Mouse (Mus musculus) testis, postnatal 14 days (tissue): ENCODE results near the gene Asah2.
A peak's percentile ranks its signal among the peaks of the same experiment; 100 is the strongest.
"Not testable (repeated sequence)": the region's sequence is repeated elsewhere in the genome, so short reads cannot be mapped to it uniquely, and the experiment has no call there.

Experiments
- DNase-seq: peaks from one replicate; pipeline ENCODE4 v3.0.0; 2021; ENCODE audit warnings: low spot score

The Asah2 gene

GRCm38 (mm10) chr19:32107771-32108306 is at the start of gene Asah2:
TSS of gene Asah2 (minus strand) at chr19:32108211.
- peak; percentile 74 for DNase-seq

DNA sequence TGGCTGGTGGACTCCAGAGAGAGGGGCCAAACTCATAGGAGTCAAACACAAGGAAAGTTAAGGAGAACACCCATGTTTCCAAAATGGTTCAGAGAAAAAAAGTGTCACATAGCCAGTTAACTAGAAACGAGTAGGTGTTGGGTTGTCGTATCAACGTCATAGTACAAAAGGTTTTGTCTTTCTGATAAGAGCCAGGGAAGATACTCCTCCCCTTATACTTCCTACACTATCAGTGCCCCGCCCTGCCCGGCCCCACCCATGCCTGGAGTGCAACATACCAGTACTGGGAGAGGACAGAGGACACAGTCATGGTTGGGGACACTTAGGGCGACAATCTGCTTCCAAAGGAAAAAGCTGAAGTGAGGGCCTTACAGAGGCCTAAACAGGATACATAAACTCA is 49.0 kb upstream of the Asah2 start:
- no peak for DNase-seq

DNA sequence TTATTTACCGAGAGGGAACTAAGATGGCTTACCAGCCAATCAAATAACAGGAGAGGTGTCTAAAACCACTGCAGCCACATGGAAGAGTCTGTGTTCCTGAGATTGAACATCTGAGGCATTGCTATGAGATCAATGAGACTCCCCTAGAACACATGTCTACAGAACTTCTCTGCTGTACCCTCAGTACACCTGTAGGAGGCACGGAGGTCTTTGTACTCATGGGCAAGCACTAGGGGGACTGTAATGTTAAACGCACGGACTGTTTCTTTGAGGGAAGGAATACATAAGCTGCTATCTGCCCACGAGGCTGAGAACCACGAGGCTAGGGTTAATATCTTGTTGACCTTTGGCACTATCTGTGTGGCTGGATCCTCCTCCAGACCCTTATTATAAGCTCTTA is 44.5 kb upstream of the Asah2 start:
- DNase-seq, result no peak

DNA sequence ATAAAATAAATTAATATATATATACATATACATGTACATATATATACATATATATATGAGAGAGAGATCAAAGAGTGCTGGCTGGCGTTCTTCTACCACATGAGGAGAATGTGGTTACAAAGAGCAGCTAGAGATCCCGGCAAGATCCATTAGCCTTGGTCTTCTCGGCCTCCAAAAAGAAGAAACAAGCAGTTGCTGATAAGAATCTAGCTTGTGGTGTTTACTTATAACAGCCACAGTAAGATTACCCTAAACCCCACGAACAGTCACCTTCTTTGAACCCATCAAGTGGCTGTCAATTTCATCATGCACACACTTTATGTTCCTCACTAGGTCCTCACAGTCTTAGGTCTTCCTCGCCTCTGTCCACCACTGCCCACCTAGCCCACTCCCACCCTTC is 40.7 kb upstream of the Asah2 start:
- DNase-seq, result no peak

GRCm38 (mm10) chr19:32142383-32142782 is 34.4 kb upstream of the Asah2 start:
- DNase-seq, result no peak

DNA sequence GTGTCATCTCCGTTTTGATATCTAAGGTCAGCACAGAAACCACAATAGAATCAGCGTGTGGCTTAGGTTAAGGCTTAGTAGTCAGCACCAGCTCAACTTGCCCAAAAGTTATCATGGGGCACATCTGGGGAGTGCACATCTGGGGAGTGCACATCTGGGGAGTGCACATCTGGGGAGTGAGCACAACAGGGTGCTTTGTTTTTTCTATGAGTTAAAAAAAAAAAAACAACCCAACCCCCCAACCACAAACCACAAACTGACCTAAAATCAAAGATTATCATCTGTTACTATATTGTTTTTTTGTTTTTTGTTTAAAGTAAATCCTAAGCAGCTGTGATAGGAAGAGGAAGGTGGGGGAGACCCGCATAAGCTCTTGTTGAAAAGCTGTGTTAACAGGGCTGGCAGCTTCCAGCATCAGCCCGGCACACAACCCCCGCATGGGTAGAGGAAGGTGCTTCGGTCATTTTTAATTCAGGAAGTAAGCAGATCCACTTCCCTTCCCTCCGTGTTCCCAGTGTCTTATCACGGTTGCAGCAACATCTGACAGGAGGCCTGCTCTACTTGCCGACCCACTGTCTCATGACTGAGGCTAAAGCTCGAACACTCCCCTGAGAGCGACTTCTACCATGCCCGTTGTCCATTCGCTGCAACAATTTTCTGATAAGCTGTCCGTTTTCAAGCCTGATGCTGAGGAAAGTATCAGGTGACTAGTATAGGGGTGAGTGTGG is 30.5 kb upstream of the Asah2 start:
- no peak for DNase-seq

DNA sequence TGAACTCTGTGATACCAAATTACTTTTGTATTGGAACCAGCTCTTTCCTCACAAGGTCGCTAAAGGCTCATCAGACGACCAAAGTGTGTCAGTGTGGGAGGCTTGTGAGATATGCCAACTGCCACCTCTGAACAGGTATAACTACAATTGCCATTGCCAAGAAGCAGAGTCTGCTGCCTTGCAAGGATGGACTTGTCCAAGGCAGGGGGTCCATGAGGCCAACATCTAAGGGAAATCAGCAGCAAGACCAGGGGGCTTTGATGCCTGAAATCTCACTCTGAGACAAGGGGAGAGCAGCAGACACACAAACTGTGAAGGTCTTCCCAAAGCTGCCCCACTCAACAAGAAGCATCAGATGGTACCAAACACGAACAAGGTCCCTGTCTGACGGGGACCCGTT is 29.9 kb upstream of the Asah2 start:
- DNase-seq, result no peak

- no peak for DNase-seq
These were observed 29.0 kb upstream of the Asah2 start for GRCm38 (mm10) chr19:32136888-32137625.

- not testable (repeated sequence) for DNase-seq
These were observed 23.9 kb upstream of the Asah2 start for GRCm38 (mm10) chr19:32131707-32132488.

DNA sequence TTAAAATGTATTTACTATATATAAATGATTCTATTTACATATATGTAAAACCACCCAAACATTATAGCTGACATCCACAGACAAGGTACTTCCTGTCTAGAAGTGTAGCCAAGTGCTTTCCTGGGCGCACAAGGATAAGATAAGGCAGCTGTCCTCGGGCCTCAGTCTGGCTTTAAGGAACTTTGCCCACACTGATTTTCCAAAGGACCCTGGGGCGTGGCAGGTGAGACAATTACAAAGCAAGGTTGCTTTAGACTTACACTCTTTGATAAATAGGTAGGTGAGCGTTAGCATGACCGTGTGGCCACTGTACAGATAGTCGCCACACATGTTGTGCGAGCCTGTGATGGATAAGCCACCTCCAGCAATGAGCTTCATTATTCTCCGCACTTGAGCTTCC is 21.3 kb upstream of the Asah2 start:
- DNase-seq, result no peak

GRCm38 (mm10) chr19:32127180-32127850 is 19.3 kb upstream of the Asah2 start:
- no peak for DNase-seq

DNA sequence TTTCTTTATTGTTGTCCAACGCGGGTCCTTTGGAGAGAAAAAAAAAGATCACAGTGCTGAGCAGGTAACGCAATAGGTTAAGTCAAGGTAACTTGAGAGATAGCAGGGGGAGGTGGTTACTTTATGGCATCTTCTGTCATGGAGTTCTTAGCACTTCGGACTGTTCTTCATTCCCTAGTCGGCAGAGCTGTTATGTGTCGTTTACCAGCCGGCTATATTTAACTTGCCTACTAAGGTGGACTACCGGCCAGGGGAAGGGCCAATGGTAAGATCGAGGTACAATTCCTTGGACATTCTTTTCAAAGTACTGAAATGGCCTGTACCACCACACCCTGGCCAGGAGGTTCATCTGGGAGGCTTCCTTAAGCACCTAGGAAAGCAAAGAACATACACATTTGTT is 16.1 kb upstream of the Asah2 start:
- no peak for DNase-seq

- DNase-seq, result no peak
These were observed 15.2 kb upstream of the Asah2 start for GRCm38 (mm10) chr19:32123196-32123595.

- DNase-seq, result no peak
These were observed 12.8 kb upstream of the Asah2 start for GRCm38 (mm10) chr19:32120798-32121197.

DNA sequence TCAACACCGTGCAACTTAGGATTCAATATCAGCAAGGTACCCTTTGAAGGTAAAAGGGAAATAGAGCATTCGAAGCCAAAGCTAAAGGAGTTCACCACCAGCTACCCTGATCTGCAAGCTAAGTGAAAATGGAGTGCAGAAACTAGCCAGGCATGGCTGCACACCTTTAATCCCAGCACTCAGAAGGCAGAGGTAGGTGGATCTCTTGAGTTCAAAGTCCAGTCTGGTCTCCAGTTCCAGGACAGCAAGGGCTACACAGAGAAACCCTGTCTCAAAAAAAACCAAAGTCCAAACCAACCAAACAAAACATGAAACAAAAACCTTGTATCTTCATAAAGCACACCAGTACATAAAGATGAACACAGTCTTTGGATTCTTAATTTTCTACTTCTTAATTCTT is 11.7 kb upstream of the Asah2 start:
- no peak for DNase-seq

DNA sequence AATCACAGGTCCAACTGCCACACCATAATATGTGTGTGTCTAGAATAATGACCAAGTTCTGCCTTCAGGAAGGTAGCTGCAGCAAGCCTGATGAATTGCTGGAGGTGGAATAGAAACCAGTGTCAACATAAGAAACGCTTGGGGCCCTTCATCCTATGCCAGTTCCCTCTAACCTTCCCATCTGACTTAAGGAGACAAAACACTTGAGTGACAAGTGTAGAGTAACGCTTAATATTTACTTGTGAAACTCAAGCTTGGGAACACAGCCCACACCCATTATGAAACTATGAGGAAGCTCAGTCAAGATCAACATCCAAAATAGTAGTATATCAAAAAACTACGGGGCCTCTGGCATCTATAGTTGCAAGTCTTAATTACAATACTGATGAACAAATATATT is 10.5 kb upstream of the Asah2 start:
- DNase-seq, result no peak

DNA sequence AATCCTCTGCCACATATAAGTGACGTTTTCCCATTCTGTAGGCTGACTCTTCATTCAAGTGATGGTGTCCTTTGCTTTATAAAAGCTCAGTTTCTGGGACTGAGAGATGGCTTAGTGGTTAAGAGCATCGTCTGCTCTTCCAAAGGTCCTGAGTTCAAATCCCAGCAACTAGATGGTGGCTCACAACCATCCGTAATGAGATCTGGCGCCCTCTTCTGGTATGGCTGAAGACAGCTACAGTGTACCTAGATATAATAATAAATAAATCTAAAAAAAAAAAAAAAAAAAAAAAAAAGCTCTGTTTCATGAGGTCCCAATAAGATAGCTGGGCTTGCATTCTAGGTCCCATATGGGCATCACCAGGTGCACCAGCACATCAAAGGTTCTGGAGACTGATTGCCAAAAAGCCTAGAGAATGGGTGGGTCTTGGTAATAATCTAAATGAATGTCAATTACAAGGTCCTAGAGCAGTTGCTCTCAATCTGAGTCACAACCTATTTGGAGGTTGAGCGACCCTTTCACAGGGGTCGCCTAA is 9.5 kb upstream of the Asah2 start:
- no peak for DNase-seq

DNA sequence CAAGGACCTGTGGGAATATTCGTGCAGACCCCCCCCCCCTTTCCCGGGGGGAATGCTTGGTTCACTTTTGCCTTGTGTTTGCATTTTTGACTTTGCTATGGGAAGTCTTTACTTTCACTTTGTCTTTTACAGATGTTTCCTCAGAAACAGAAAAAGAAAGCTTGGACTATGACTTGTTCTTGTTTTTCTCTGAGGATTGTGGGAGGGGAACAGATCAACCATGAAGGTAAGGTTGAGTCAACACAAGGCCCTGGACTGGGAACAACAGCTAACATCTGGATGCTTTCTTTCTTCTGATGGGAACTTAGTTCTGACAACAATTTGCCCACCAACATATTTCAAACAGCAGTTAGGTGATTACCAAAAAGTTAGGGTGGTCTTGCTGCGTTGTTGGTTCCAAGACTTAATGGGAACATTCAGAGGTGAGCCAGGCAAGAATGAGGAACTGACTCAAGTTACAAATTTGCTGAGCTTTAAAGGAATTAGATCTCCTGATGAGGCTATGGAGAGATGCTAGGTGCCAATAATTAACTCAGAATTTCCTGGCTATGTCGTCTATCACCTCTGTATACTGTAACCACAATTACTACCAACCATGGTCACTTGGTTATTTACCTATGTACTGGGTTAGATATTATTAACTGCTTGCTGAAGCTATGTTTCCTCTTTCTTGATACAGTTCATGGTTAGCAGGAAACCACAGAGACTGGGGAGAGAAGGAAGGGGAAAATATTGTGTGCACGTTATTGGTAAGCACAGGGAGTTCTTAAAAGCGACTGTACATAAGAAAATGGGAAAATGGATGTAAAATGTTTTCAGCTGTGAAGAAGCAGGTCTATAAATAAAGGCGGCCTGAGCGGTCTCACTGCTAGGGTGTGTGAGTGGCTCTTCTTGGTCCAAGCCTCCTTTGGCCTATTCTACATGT is 4.1 kb upstream of the Asah2 start:
- no peak for DNase-seq

DNA sequence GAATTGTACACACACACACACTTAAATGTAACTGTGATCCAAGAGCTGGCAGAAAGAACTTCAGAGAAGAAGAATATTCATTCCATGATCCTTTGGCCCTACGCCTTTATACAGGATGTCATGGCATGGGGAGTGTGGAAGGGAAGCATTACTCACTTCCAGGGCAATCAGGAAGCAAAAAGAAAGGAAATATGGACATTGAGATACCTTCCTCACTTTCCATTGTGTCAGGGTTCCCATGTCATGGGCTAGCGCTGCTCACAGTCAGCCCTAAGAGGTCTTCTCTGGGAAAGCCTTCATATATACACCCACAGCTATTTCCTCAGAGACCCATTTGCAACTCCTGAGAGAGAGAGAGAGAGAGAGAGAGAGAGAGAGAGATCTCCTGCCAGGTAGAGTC is 1.3 kb downstream of the Asah2 start:
- DNase-seq, result no peak

GRCm38 (mm10) chr19:32104217-32104616 is 3.8 kb downstream of the Asah2 start:
- DNase-seq, result no peak

GRCm38 (mm10) chr19:32102976-32103300 is 5.1 kb downstream of the Asah2 start:
- DNase-seq, result no peak
